Mouse (Mus musculus) gastrocnemius, adult 2 months (tissue): ENCODE results near the gene Stk38. TPM values are rescaled to one million over a fixed set of nuclear protein-coding genes. Genes with fewer than 3 reads are reported as not detected.
"Not testable (repeated sequence)": the region's sequence is repeated elsewhere in the genome, so short reads cannot be mapped to it uniquely, and the experiment has no call there.

ENCODE experiments used
- DNase-seq: peaks from one replicate; pipeline ENCODE4 v3.0.0; 2022
- H3K27ac ChIP-seq: fragments of 200-600 bp; 2 replicates; pipeline ENCODE4 v1.8.1; 2022; ENCODE audit warnings: mild to moderate bottlenecking
- H3K4me3 ChIP-seq: fragments of 200-600 bp; 2 replicates; pipeline ENCODE4 v1.8.1; 2022; ENCODE audit warnings: mild to moderate bottlenecking, moderate library complexity
- CTCF ChIP-seq: fragments of 200-600 bp; IDR thresholded peaks from 2 replicates; pipeline ENCODE4 v1.8.1; 2022; ENCODE audit warnings: antibody characterized with exemption, mild to moderate bottlenecking, moderate library complexity
- intact Hi-C: fragments of 180-260 bp; cut with DNase I; formaldehyde crosslinking; loops from one replicate; pipeline ENCODE4 v1.15.1; 2025
- total RNA-seq, 2 experiments: library from RNA; stranded (reverse); gene quantifications; 2 replicates each; pipeline ENCODE4 v1.2.3; 2021

Gene Stk38
- total RNA-seq, 2 experiments from 2014 or later: 26.9 to 29.2 TPM

DNA sequence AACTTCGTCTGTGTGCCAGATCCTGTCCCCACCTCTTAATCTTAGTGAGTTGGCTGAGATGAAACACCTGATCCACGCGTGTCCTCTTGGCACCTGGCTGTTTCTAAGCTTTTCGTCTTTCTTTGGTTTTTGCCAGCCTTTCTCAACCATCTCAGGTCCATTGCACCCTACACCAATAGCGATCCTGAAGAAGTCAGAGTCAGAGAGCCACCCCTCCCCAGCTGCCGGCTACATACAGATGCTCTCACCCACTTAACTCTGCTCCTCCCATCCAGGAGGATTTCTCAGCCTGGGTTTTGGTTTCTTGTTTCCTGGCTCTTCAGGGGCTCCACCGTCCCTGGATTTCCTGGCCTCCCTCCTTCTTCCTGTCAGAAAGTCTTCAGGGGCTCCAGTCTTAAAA lies 11.6 kb upstream of the Stk38 start:
- TF ChIP-seq CTCF: no peak
- intact Hi-C loops: no loop called here

GRCm38 (mm10) chr17:29018292-29018984 lies 10.6 kb upstream of the Stk38 start:
- intact Hi-C loops: no loop called here
- peak; percentile 74 for DNase-seq
- Histone ChIP-seq H3K27ac (peak overlapping the region; percentile 80), H3K4me3 (no peak overlapping the region)
- peak; percentile 57 for TF ChIP-seq CTCF

More for the DNA sequence above, 11.6 kb upstream of the Stk38 start:
- no peak for DNase-seq
- Histone ChIP-seq H3K4me3 (no peak overlapping the region), H3K27ac (peak overlapping the region; percentile 80)

DNA sequence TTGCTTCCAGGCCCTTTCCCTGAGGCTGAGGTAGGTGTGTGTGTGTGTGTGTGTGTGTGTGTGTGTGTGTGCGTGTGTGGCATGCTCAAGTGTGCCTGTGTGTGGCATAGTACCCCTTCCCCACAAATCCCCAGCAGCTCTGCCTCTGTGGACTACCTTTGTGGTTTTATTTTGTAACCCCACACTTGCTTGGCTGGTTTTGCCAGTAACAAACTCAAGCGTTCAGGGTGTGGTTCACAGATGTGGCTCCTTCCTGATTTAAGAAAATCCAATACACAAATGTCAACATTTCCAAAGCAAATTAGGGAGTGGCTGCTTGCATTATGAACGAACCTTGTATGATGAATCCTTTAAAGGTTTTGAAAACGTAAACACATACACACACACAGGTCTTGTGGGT lies 8.9 kb upstream of the Stk38 start:
- Histone ChIP-seq H3K4me3 (no peak overlapping the region), H3K27ac (peak overlapping the region; percentile 80; the same call in 1 of the 2 replicates)
- TF ChIP-seq CTCF: no peak
- intact Hi-C loops: no loop called here
- no peak for DNase-seq

- TF ChIP-seq CTCF: peak; percentile 67
- Histone ChIP-seq H3K4me3 (no peak overlapping the region), H3K27ac (no peak overlapping the region)
- intact Hi-C loops: no loop called here
- no peak for DNase-seq
These were observed 7.8 kb upstream of the Stk38 start for GRCm38 (mm10) chr17:29015638-29016037.

DNA sequence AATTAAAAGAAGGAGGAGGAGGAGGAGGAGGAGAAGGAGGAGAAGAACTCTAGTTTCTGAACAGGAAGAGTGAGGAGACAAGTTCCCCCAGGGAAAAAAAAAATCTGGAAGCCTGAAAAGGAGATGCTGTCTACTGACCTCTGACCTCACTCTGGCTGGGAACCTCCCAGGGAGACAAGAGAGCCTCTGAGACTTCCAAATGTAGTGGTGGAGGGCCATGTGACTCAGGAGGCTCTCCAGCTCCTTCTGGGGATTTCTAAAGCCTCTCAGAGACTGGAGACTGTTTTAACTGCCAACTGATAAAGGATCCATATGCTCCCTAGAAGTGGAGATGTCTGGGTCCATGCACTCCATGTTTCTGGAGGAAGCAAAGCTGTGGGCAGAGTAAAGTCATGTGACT lies 6.4 kb upstream of the Stk38 start:
- intact Hi-C loops: no loop called here
- DNase-seq: peak; percentile 36
- Histone ChIP-seq H3K4me3 (no peak overlapping the region), H3K27ac (no peak overlapping the region)
- no peak for TF ChIP-seq CTCF

GRCm38 (mm10) chr17:29009181-29009580 lies 1.4 kb upstream of the Stk38 start:
- Histone ChIP-seq H3K4me3 (no peak overlapping the region), H3K27ac (no peak overlapping the region; the same call in 1 of the 2 replicates)
- DNase-seq: no peak
- TF ChIP-seq CTCF: no peak
- intact Hi-C loops: loop anchor here (5.0 kb wide), 1 partner anchor 52 kb away; no protein-coding TSS in a partner anchor

GRCm38 (mm10) chr17:29008326-29008650 lies 493 bp upstream of the Stk38 start:
- no peak for DNase-seq
- peak overlapping the region; percentile 99 for H3K27ac ChIP-seq
- H3K4me3 ChIP-seq: peak overlapping the region; percentile 89
- intact Hi-C loops: loop anchor here (5.0 kb wide), 1 partner anchor 51 kb away; no protein-coding TSS in a partner anchor
- no peak for TF ChIP-seq CTCF

GRCm38 (mm10) chr17:29007243-29007640 lies 553 bp downstream of the Stk38 start:
- intact Hi-C loops: loop anchor here (5.0 kb wide), 1 partner anchor 50 kb away; no protein-coding TSS in a partner anchor
- DNase-seq: no peak
- H3K27ac ChIP-seq: peak overlapping the region; percentile 99
- H3K4me3 ChIP-seq: peak overlapping the region; percentile 89
- no peak for TF ChIP-seq CTCF

GRCm38 (mm10) chr17:29006812-29007211 lies 983 bp downstream of the Stk38 start:
- Histone ChIP-seq H3K27ac (peak overlapping the region; percentile 99), H3K4me3 (peak overlapping the region; percentile 89)
- TF ChIP-seq CTCF: no peak
- intact Hi-C loops: loop anchor here (5.0 kb wide), 1 partner anchor 50 kb away; no protein-coding TSS in a partner anchor
- DNase-seq: no peak

GRCm38 (mm10) chr17:29005002-29005401 lies 2.8 kb downstream of the Stk38 start:
- Histone ChIP-seq H3K4me3 (peak overlapping the region; percentile 89), H3K27ac (no peak overlapping the region)
- intact Hi-C loops: loop anchor here (5.0 kb wide), 1 partner anchor 48 kb away; no protein-coding TSS in a partner anchor
- TF ChIP-seq CTCF: no peak
- no peak for DNase-seq

DNA sequence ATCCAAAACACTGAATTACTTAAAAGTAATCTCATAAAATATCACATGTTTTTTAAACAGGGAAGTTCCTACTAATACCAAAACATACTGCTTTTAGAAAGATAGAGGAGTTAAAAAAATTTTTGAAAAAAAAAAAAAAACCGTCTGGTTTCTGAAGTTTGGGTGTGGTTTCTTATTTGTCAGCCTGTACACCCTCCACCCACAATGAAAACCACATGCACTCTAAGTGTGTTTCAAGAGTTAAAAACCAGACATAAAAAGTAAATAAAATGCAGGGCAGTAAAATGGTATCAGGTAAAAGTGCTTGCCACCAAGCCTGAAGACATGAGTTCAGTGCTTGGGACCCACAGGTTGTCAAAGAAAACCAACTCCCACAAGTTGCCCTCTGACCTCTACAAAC lies 4.1 kb downstream of the Stk38 start:
- DNase-seq: no peak
- intact Hi-C loops: no loop called here
- peak overlapping the region; percentile 28; the same call in 1 of the 2 replicates for H3K27ac ChIP-seq
- no peak overlapping the region for H3K4me3 ChIP-seq
- no peak for TF ChIP-seq CTCF

GRCm38 (mm10) chr17:29000465-29000864 lies 7.3 kb downstream of the Stk38 start:
- intact Hi-C loops: no loop called here
- Histone ChIP-seq H3K4me3 (no peak overlapping the region), H3K27ac (no peak overlapping the region)
- no peak for TF ChIP-seq CTCF
- DNase-seq: no peak

- intact Hi-C loops: no loop called here
- H3K27ac ChIP-seq: peak overlapping the region; percentile 20; the same call in 1 of the 2 replicates
- H3K4me3 ChIP-seq: no peak overlapping the region
- DNase-seq: no peak
- TF ChIP-seq CTCF: no peak
These were observed 13.2 kb downstream of the Stk38 start for GRCm38 (mm10) chr17:28994615-28995014.

- DNase-seq, H3K27ac ChIP-seq, H3K4me3 ChIP-seq, intact Hi-C loops: not testable (repeated sequence)
These were observed 14.8 kb downstream of the Stk38 start for GRCm38 (mm10) chr17:28993004-28993403.
